Mouse (Mus musculus) heart, postnatal 0 days (tissue): Measurements from ENCODE around the gene Ttc28.

ENCODE experiments used
- CTCF ChIP-seq: IDR thresholded peaks from 2 replicates; pipeline ENCODE4 v1.5.1; 2016; ENCODE audit warnings: antibody characterized with exemption, control low read depth, low read depth
- EP300 ChIP-seq: IDR thresholded peaks from 2 replicates; pipeline ENCODE4 v1.6.1; 2016; ENCODE audit warnings: antibody characterized with exemption, low read depth

GRCm38 (mm10) chr5:110914859-110915258, 35.3 kb downstream of the Ttc28 start:
- TF ChIP-seq CTCF (no peak), EP300 (no peak)
